Mouse (Mus musculus): ENCODE data around the gene Nrxn3. TPM values are rescaled to one million over a fixed set of nuclear protein-coding genes. Genes with fewer than 3 reads are reported as not detected.

The Nrxn3 gene
- polyA plus RNA-seq, 1 experiment from 2014 or later, result 94.1 TPM

DNA sequence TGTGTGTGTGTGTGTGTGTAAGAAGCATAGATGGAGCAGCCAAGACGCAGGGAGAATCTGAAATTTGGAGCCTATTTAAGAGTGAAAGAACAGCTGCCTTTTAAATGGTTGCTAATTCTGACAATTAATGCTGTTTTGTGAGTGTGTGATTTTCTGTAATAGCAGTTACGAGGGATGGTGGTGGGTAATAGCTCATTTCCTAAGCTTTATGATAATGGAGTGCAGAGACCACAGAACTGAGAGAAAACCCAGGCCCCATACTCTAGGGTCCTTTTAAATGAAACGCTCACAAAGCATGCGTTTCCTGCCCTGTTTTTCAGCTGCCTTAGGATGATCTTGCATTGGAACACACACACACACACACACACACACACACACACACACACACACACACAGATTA, 137.7 kb downstream of the Nrxn3 start:
- Histone ChIP-seq H3K27me3 (no peaks in the 10 kb centered on the region), H3K4me3 (no peak overlapping the region), H3K9ac (0 out of 2 replicates have a peak overlapping the region, but pooled peaks have one; percentile 7), H3K4me1 (replicated peaks) (peaks cover 13% of the 10 kb centered on the region), H3K9me3 (no peaks in the 10 kb centered on the region), H3K4me2 (no peak overlapping the region), H3K36me3 (no peaks in the 10 kb centered on the region), H3K27ac (replicated peaks) (peak overlapping the region; percentile 53)
- 28% methylated on average over 4 of the region's 4 CpGs for WGBS
- ATAC-seq (ENCODE audit: low FRiP score, low read depth), result peak; percentile 59; the same call in 1 of the 2 replicates

DNA sequence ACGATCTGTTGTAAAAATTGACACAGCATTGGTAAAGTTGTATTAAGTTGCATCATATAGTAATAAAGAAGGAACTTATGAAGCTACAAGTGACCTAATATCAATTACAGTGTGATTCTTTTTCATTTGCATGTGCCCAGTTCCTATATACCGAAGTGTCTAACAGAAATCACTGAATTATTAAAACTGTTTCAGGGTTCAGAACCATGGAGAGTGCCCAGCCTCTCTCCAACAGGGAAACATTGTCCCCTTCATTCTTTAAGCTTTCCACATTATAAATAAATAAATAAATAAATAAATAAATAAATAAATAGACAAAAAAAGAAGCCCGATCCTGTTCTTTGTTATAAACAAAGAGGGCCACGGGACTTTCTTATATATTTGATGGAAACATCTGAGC, 140.4 kb downstream of the Nrxn3 start:
- no peak overlapping the region for H3K4me3 ChIP-seq
- H3K36me3 ChIP-seq, result no peaks in the 10 kb centered on the region
- no peaks in the 10 kb centered on the region for H3K27me3 ChIP-seq
- ATAC-seq (ENCODE audit: low FRiP score, low read depth), result no peak
- peaks cover 13% of the 10 kb centered on the region for H3K4me1 ChIP-seq (replicated peaks)
- H3K9me3 ChIP-seq, result no peaks in the 10 kb centered on the region
- no peak overlapping the region for H3K9ac ChIP-seq
- no peak overlapping the region for H3K4me2 ChIP-seq
- 72% methylated on average over 4 of the region's 4 CpGs for WGBS
- no peak overlapping the region for H3K27ac ChIP-seq (replicated peaks)

DNA sequence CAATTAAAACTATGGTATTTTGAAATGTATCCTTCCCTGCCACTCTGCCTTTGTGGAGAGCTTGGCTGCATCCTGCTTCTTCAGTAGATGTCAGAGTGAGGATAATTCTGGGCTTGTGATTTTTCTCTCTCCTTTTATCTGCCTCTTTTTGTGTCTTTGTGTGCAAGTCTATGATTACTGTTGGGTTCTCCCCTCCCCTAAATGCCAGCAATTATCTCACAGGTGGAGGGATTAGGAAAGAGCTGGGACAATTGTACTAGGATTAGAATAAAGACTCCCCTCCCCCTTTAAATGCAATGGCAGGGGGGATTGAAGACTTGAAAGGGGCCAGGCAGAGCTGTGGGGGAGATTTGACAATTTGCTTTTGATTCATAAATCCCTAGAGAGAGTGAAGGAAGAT, 145.6 kb downstream of the Nrxn3 start:
- H3K9ac ChIP-seq, result no peak overlapping the region
- H3K4me2 ChIP-seq, result no peak overlapping the region
- H3K36me3 ChIP-seq, result no peaks in the 10 kb centered on the region
- H3K4me3 ChIP-seq, result no peak overlapping the region
- ATAC-seq (ENCODE audit: low FRiP score, low read depth), result no peak
- peaks cover 2% of the 10 kb centered on the region; the same call in 1 of the 2 replicates for H3K4me1 ChIP-seq (replicated peaks)
- H3K27me3 ChIP-seq, result no peaks in the 10 kb centered on the region
- no peaks in the 10 kb centered on the region for H3K9me3 ChIP-seq
- no peak overlapping the region for H3K27ac ChIP-seq (replicated peaks)

DNA sequence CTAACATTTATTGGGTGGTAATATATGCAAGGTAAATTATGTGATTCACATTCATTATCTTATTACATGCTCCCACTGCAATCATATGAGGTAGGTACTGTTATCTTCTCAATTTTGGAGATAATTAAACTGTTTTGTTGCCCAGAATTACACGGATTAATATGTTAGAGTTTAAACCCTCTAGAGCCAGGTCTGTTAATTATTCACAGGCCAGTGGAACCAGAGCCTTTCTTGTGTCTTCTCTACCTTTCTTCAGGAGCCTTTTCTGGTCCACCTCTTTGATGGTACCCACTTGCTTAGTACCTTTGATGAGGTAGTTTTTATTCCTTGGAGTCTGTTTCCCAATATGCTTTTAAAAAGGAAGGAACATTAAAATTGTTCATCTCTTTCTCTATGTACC, 174.7 kb downstream of the Nrxn3 start:
- WGBS, result 65% methylated on average over 1 of the region's 1 CpGs
- no peaks in the 10 kb centered on the region for H3K27me3 ChIP-seq
- H3K36me3 ChIP-seq, result no peaks in the 10 kb centered on the region
- no peaks in the 10 kb centered on the region for H3K9me3 ChIP-seq
- ATAC-seq (ENCODE audit: low FRiP score, low read depth), result no peak
- H3K27ac ChIP-seq (replicated peaks), result no peak overlapping the region
- H3K4me3 ChIP-seq, result no peak overlapping the region
- peaks cover 13% of the 10 kb centered on the region for H3K4me1 ChIP-seq (replicated peaks)
- H3K4me2 ChIP-seq, result no peak overlapping the region
- H3K9ac ChIP-seq, result no peak overlapping the region

DNA sequence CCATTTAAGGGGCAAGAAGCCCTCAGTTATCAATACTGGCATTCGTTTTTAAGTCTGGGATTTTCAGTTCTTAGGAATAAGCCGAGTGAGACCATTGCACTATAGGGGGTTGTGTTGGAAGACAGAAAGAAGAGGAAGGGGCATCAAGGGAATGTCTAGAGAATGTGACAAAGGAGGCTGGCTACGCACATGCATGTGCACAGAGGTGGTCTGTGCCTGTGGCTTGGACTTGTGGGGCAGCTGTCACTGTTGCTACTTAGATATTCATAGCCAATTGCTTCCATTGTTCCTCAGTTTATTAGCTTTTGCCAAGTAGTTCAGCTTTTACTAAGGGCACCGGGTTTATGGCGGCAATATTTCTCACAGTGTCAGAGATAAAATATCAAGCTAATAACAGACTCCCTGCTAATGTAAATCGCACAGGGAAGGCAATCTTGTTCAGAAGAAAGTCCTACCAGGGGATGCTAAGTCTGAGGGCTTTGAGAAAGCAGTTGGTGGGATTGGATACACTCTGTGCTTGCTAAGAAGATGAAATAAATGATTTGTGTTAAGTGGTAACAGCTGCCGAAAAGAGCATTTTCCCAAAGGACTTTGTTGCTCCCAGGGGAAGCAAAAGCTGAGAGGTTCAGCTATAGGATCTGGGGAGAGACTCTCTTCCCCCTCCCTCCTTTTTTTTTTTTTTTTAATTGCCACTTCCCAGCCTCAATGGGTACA, 177.5 kb downstream of the Nrxn3 start:
- H3K9me3 ChIP-seq, result no peaks in the 10 kb centered on the region
- H3K9ac ChIP-seq, result no peak overlapping the region
- ATAC-seq (ENCODE audit: low FRiP score, low read depth), result peak; percentile 46; the same call in 1 of the 2 replicates
- H3K27me3 ChIP-seq, result no peaks in the 10 kb centered on the region
- 21% methylated on average over 7 of the region's 7 CpGs for WGBS
- H3K4me3 ChIP-seq, result no peak overlapping the region
- no peak overlapping the region for H3K4me2 ChIP-seq
- no peak overlapping the region for H3K27ac ChIP-seq (replicated peaks)
- peaks cover 16% of the 10 kb centered on the region for H3K4me1 ChIP-seq (replicated peaks)
- H3K36me3 ChIP-seq, result no peaks in the 10 kb centered on the region

DNA sequence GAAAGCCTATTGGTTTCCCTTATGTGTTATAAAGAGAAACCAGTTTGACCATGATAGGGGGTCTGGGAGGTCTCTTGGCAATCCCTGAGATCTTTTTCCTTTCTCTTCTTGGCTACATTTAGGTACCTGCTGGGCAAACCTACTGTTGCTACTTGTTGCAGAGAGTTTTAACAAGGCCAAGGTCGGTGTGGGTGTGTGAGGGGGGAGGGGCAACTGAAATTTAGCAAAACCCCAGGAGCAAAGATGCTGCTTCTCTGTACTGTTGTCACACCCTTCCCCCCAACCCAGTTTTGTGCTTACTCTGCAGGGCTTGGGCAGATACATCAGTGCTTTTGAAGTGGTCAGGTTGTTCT, 178.0 kb downstream of the Nrxn3 start:
- no peaks in the 10 kb centered on the region for H3K36me3 ChIP-seq
- no peak overlapping the region for H3K4me3 ChIP-seq
- H3K9me3 ChIP-seq, result no peaks in the 10 kb centered on the region
- H3K27me3 ChIP-seq, result no peaks in the 10 kb centered on the region
- H3K27ac ChIP-seq (replicated peaks), result no peak overlapping the region
- 9% methylated on average over 1 of the region's 1 CpGs for WGBS
- H3K4me2 ChIP-seq, result no peak overlapping the region
- no peak for ATAC-seq (ENCODE audit: low FRiP score, low read depth)
- no peak overlapping the region for H3K9ac ChIP-seq
- peaks cover 16% of the 10 kb centered on the region for H3K4me1 ChIP-seq (replicated peaks)

DNA sequence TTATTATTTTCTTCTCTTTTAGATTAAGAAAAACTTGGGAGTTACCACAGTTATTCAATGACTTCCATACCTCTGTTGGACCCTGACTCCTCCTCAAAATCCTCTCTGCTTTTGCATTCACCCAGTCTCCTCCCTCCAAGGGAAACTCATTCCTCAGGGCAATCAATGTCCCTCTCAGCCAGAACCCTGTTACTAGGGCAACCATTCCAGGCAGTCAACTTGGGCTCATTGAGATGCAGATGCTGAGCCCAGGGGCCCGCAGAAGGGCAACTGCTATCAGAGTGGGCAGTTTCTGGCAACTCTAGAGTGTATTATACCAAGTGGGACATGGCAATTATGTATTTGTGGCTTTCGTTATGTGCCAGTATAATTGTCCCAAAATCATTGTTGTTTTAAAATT, 188.1 kb downstream of the Nrxn3 start:
- no peaks in the 10 kb centered on the region for H3K36me3 ChIP-seq
- H3K9me3 ChIP-seq, result no peaks in the 10 kb centered on the region
- H3K27me3 ChIP-seq, result no peaks in the 10 kb centered on the region
- 0 out of 2 replicates have a peak overlapping the region, but pooled peaks have one; percentile 21 for H3K27ac ChIP-seq (replicated peaks)
- H3K4me2 ChIP-seq, result no peak overlapping the region
- no peak overlapping the region for H3K4me3 ChIP-seq
- 0 out of 2 replicates have a peak, but pooled peaks cover 6% of the 10 kb centered on the region for H3K4me1 ChIP-seq (replicated peaks)
- WGBS, result 6% methylated on average over 2 of the region's 2 CpGs
- peak; percentile 92 for ATAC-seq (ENCODE audit: low FRiP score, low read depth)
- no peak overlapping the region for H3K9ac ChIP-seq

DNA sequence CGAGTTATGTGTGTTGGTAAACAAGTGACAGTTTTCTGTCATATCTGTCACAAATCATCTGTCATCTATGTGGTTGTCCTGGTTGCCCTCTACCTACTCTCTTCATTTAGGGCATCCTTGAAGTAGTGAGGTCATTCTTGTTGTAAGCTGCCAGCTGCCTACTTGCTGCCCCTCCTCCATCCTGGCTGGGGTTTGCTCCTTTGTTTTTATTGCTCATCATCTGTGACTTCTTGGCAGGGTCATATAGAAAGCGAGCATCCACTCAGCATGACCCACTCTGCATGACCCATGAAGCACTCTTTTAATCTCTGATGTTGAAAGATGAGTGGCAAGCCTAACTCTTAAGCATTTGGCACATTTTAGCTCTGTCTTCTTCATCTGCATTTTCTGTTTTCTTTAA, 194.1 kb downstream of the Nrxn3 start:
- Histone ChIP-seq H3K27ac (replicated peaks) (no peak overlapping the region), H3K4me1 (replicated peaks) (0 out of 2 replicates have a peak, but pooled peaks cover 3% of the 10 kb centered on the region), H3K4me3 (no peak overlapping the region), H3K4me2 (no peak overlapping the region), H3K27me3 (no peaks in the 10 kb centered on the region), H3K36me3 (no peaks in the 10 kb centered on the region), H3K9me3 (no peaks in the 10 kb centered on the region), H3K9ac (no peak overlapping the region)
- 63% methylated on average over 2 of the region's 2 CpGs for WGBS
- no peak for ATAC-seq (ENCODE audit: low FRiP score, low read depth)

DNA sequence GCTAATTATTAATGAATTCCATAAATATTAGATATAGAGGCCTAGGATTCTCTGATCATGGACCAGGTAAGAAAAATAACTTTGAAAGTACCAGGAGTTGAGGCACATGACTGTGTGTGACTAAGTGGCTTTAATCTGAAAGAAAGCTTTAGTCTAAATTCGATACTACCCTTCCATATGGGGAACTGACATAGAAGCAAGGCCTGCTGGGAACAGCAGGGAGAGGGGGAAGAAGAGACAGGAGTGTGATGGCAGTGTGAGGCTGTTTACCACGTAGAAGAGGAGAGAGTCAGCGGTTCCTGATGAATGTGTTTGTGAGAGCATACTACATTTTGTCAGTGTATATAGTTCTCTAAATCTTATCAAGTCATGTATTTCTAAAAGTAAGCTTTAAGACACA, 202.2 kb downstream of the Nrxn3 start:
- Histone ChIP-seq H3K4me2 (no peak overlapping the region), H3K4me1 (replicated peaks) (0 out of 2 replicates have a peak, but pooled peaks cover 5% of the 10 kb centered on the region), H3K4me3 (no peak overlapping the region), H3K9me3 (no peaks in the 10 kb centered on the region), H3K27ac (replicated peaks) (no peak overlapping the region), H3K9ac (no peak overlapping the region), H3K27me3 (no peaks in the 10 kb centered on the region), H3K36me3 (no peaks in the 10 kb centered on the region)
- no peak for ATAC-seq (ENCODE audit: low FRiP score, low read depth)
- 65% methylated on average over 3 of the region's 3 CpGs for WGBS

DNA sequence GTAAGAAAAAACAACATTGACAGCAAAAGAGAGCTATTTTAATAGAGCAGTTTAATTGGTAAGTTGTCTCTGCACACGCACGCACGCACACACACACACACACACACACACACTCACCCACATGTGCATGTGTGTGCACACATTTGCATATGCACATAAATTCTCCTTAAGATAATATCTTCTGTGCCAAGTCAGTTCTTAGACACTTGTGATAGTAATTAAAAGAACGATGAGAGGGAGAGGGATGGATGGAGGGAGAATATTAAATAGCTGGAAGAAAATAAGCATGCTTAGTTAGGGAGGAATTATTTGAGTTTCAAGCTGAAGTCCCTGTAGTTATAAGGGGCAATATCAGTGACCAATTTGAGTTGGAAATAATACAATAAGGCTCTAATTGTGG, 203.6 kb downstream of the Nrxn3 start:
- H3K27ac ChIP-seq (replicated peaks), result no peak overlapping the region
- H3K4me1 ChIP-seq (replicated peaks), result 0 out of 2 replicates have a peak, but pooled peaks cover 5% of the 10 kb centered on the region
- no peak overlapping the region for H3K4me3 ChIP-seq
- no peak overlapping the region for H3K9ac ChIP-seq
- H3K36me3 ChIP-seq, result no peaks in the 10 kb centered on the region
- no peaks in the 10 kb centered on the region for H3K27me3 ChIP-seq
- 70% methylated on average over 4 of the region's 4 CpGs for WGBS
- H3K4me2 ChIP-seq, result no peak overlapping the region
- ATAC-seq (ENCODE audit: low FRiP score, low read depth), result no peak
- H3K9me3 ChIP-seq, result no peaks in the 10 kb centered on the region

DNA sequence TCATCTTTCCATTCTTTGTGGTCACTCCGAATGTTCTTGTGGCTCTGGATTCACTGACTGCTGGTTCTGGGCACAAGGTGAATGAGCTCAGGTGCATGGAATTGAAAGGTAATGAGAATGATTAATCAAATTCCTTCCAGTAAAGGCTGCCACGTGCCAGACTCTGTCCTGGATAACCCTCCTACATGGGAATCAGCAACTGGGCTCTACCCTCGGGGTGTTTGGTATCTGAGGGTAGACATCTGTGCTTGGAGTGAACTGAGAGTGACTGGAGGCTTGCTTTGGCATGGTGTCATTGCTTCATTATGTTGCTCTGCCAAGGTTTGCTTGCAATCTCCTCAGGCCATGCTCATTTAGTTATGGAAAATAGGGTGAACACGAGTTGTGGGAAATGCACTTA, 209.0 kb downstream of the Nrxn3 start:
- H3K4me1 ChIP-seq (replicated peaks), result no peaks in the 10 kb centered on the region
- H3K9me3 ChIP-seq, result no peaks in the 10 kb centered on the region
- H3K9ac ChIP-seq, result no peak overlapping the region
- H3K4me3 ChIP-seq, result no peak overlapping the region
- H3K27me3 ChIP-seq, result no peaks in the 10 kb centered on the region
- no peaks in the 10 kb centered on the region for H3K36me3 ChIP-seq
- no peak overlapping the region for H3K27ac ChIP-seq (replicated peaks)
- WGBS, result 58% methylated on average over 4 of the region's 4 CpGs
- no peak for ATAC-seq (ENCODE audit: low FRiP score, low read depth)
- no peak overlapping the region for H3K4me2 ChIP-seq

DNA sequence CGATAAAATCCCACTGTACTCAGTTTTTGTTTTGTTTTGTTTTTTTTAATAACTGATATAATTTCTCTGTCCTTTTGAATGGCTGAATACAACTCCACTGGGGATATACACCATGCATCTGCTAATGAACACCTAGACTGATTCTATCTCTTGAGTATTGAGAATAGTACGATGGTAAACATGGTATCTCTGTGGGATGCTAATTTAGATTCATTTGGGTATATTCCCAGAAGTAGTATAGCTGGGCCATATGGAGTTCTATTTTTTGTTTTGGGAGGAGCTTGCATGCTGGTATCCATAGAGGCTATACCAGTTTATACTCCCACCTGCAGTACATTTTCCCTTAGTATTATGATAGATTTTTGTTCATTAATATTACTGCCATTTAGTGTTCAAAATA, 217.0 kb downstream of the Nrxn3 start:
- no peak overlapping the region for H3K9ac ChIP-seq
- H3K36me3 ChIP-seq, result no peaks in the 10 kb centered on the region
- H3K4me1 ChIP-seq (replicated peaks), result no peaks in the 10 kb centered on the region
- no peaks in the 10 kb centered on the region for H3K27me3 ChIP-seq
- H3K27ac ChIP-seq (replicated peaks), result no peak overlapping the region
- H3K4me3 ChIP-seq, result no peak overlapping the region
- no peak for ATAC-seq (ENCODE audit: low FRiP score, low read depth)
- no peaks in the 10 kb centered on the region for H3K9me3 ChIP-seq
- 65% methylated on average over 2 of the region's 2 CpGs for WGBS
- no peak overlapping the region for H3K4me2 ChIP-seq

DNA sequence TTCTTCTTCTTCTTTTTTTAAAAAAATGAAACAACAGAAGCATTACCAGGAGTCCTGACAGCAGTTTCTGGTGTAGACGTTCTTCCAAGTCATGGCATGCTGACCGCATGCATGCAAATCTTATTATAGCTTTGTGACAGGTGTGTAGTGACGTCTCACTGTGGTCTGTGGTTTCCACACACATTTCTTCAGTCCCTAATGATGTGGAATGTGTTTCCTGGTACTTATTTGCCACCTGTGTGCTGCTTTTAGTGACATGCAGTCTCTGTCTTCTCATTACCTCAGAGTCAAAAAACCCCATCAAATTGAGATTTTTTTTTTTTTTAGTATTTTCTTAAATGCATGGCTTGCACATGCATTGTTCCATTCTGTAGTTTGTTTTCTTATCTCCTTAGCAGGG, 222.3 kb downstream of the Nrxn3 start:
- ATAC-seq (ENCODE audit: low FRiP score, low read depth), result no peak
- 69% methylated on average over 3 of the region's 3 CpGs for WGBS
- no peaks in the 10 kb centered on the region for H3K9me3 ChIP-seq
- no peak overlapping the region for H3K27ac ChIP-seq (replicated peaks)
- no peaks in the 10 kb centered on the region for H3K36me3 ChIP-seq
- no peak overlapping the region for H3K4me3 ChIP-seq
- no peak overlapping the region for H3K4me2 ChIP-seq
- no peaks in the 10 kb centered on the region for H3K27me3 ChIP-seq
- no peak overlapping the region for H3K9ac ChIP-seq
- H3K4me1 ChIP-seq (replicated peaks), result no peaks in the 10 kb centered on the region
